Mouse (Mus musculus): ENCODE data around the gene C1qtnf5. TPM values are rescaled to one million over a fixed set of nuclear protein-coding genes. Genes with fewer than 3 reads are reported as not detected.
A peak's percentile ranks its signal among the peaks of the same experiment; 100 is the strongest.
"Not testable (repeated sequence)": the region's sequence is repeated elsewhere in the genome, so short reads cannot be mapped to it uniquely, and the experiment has no call there.

C1qtnf5 gene
- polyA plus RNA-seq, 1 experiment from 2014 or later, result 0.31 TPM

GRCm38 (mm10) chr9:44107557-44108179, 623 bp downstream of the C1qtnf5 start:
- 38% methylated on average over 23 of the region's 25 CpGs for WGBS
- Histone ChIP-seq H3K4me1 (ENCODE audit: control insufficient read depth, insufficient read depth, low read length) (peaks cover 22% of the 10 kb centered on the region), H3K4me3 (ENCODE audit: low read depth, low read length) (no peak overlapping the region), H3K4me2 (ENCODE audit: low read depth) (0 out of 2 replicates have a peak overlapping the region, but pooled peaks have one; percentile 8), H3K9ac (ENCODE audit: low read length) (no peak overlapping the region), H3K27ac (ENCODE audit: low read depth, low read length) (no peak overlapping the region), H3K9me3 (ENCODE audit: control insufficient read depth, low read length) (no peaks in the 10 kb centered on the region), H3K27me3 (ENCODE audit: control insufficient read depth, insufficient read depth, low read length) (no peaks in the 10 kb centered on the region), H3K36me3 (ENCODE audit: control insufficient read depth, insufficient read depth, low read length) (peaks cover 7% of the 10 kb centered on the region)
- DNase-seq (ENCODE audit: low spot score), result peak; percentile 63
- ATAC-seq (ENCODE audit: insufficient read depth, low FRiP score, low TSS enrichment), result no peak

GRCm38 (mm10) chr9:44108269-44109055, 1.4 kb downstream of the C1qtnf5 start:
- no peaks in the 10 kb centered on the region for H3K9me3 ChIP-seq (ENCODE audit: control insufficient read depth, low read length)
- ATAC-seq (ENCODE audit: insufficient read depth, low FRiP score, low TSS enrichment) (no peak), DNase-seq (ENCODE audit: low spot score) (no peak)
- H3K4me2 ChIP-seq (ENCODE audit: low read depth), result peak overlapping the region; percentile 22; the same call in 1 of the 2 replicates
- no peak overlapping the region for H3K9ac ChIP-seq (ENCODE audit: low read length)
- peaks cover 7% of the 10 kb centered on the region for H3K36me3 ChIP-seq (ENCODE audit: control insufficient read depth, insufficient read depth, low read length)
- no peaks in the 10 kb centered on the region for H3K27me3 ChIP-seq (ENCODE audit: control insufficient read depth, insufficient read depth, low read length)
- WGBS, result 83% methylated on average over 31 of the region's 31 CpGs
- no peak overlapping the region for H3K4me3 ChIP-seq (ENCODE audit: low read depth, low read length)
- H3K4me1 ChIP-seq (ENCODE audit: control insufficient read depth, insufficient read depth, low read length), result peaks cover 22% of the 10 kb centered on the region
- H3K27ac ChIP-seq (ENCODE audit: low read depth, low read length), result no peak overlapping the region

GRCm38 (mm10) chr9:44109360-44110095, 2.5 kb downstream of the C1qtnf5 start:
- H3K4me3 ChIP-seq (ENCODE audit: low read depth, low read length), result no peak overlapping the region
- peak overlapping the region; percentile 22 for H3K4me2 ChIP-seq (ENCODE audit: low read depth)
- H3K4me1 ChIP-seq (ENCODE audit: control insufficient read depth, insufficient read depth, low read length), result peaks cover 22% of the 10 kb centered on the region
- ATAC-seq (ENCODE audit: insufficient read depth, low FRiP score, low TSS enrichment) (no peak), DNase-seq (ENCODE audit: low spot score) (peak; percentile 72)
- WGBS, result 33% methylated on average over 9 of the region's 9 CpGs
- H3K27me3 ChIP-seq (ENCODE audit: control insufficient read depth, insufficient read depth, low read length), result no peaks in the 10 kb centered on the region
- H3K9me3 ChIP-seq (ENCODE audit: control insufficient read depth, low read length), result no peaks in the 10 kb centered on the region
- H3K27ac ChIP-seq (ENCODE audit: low read depth, low read length), result no peak overlapping the region
- H3K9ac ChIP-seq (ENCODE audit: low read length), result no peak overlapping the region
- H3K36me3 ChIP-seq (ENCODE audit: control insufficient read depth, insufficient read depth, low read length), result peaks cover 5% of the 10 kb centered on the region

GRCm38 (mm10) chr9:44111909-44112308, 4.9 kb downstream of the C1qtnf5 start:
- H3K27me3 ChIP-seq (ENCODE audit: control insufficient read depth, insufficient read depth, low read length); H3K27ac ChIP-seq (ENCODE audit: low read depth, low read length); H3K36me3 ChIP-seq (ENCODE audit: control insufficient read depth, insufficient read depth, low read length); H3K9ac ChIP-seq (ENCODE audit: low read length); H3K9me3 ChIP-seq (ENCODE audit: control insufficient read depth, low read length); DNase-seq (ENCODE audit: low spot score); H3K4me3 ChIP-seq (ENCODE audit: low read depth, low read length); ATAC-seq (ENCODE audit: insufficient read depth, low FRiP score, low TSS enrichment): not testable (repeated sequence)
- Histone ChIP-seq H3K4me2 (ENCODE audit: low read depth) (peak overlapping the region; percentile 40; the same call in 1 of the 2 replicates), H3K4me1 (ENCODE audit: control insufficient read depth, insufficient read depth, low read length) (peaks cover 22% of the 10 kb centered on the region)
- 82% methylated on average over 9 of the region's 12 CpGs for WGBS

GRCm38 (mm10) chr9:44113105-44113789, 6.2 kb downstream of the C1qtnf5 start, which contains the start of the genes Gm49380 and Rnf26:
Gm49380 (minus strand) TSS chr9:44113500.
Rnf26 (minus strand) TSS chr9:44113517.
- peak within 1 kb of the TSS; percentile 83 for H3K9ac ChIP-seq (ENCODE audit: low read length)
- peak; percentile 94 for ATAC-seq (ENCODE audit: insufficient read depth, low FRiP score, low TSS enrichment)
- peak within 1 kb of the TSS; percentile 40 for H3K4me2 ChIP-seq (ENCODE audit: low read depth)
- H3K9me3 ChIP-seq (ENCODE audit: control insufficient read depth, low read length), result no peaks in the 10 kb centered on the region
- no peaks in the 10 kb centered on the region for H3K27me3 ChIP-seq (ENCODE audit: control insufficient read depth, insufficient read depth, low read length)
- WGBS, result under 1% methylated on average over 43 of the region's 51 CpGs
- peak; percentile 92 for DNase-seq (ENCODE audit: low spot score)
- H3K4me1 ChIP-seq (ENCODE audit: control insufficient read depth, insufficient read depth, low read length), result peaks cover 11% of the 10 kb centered on the region
- no peaks in the 10 kb centered on the region; the same call in 1 of the 2 replicates for H3K36me3 ChIP-seq (ENCODE audit: control insufficient read depth, insufficient read depth, low read length)
- no peak within 1 kb of the TSS for H3K27ac ChIP-seq (ENCODE audit: low read depth, low read length)
- H3K4me3 ChIP-seq (ENCODE audit: low read depth, low read length), result peak within 1 kb of the TSS; percentile 79

GRCm38 (mm10) chr9:44114453-44114852, 7.4 kb downstream of the C1qtnf5 start:
- DNase-seq (ENCODE audit: low spot score), result no peak
- WGBS, result 90% methylated on average over 2 of the region's 2 CpGs

GRCm38 (mm10) chr9:44115599-44115998, 8.6 kb downstream of the C1qtnf5 start:
- no peaks in the 10 kb centered on the region for H3K9me3 ChIP-seq (ENCODE audit: control insufficient read depth, low read length)
- H3K27ac ChIP-seq (ENCODE audit: low read depth, low read length), result no peak overlapping the region
- H3K4me1 ChIP-seq (ENCODE audit: control insufficient read depth, insufficient read depth, low read length), result 0 out of 2 replicates have a peak, but pooled peaks cover under 1% of the 10 kb centered on the region
- H3K4me2 ChIP-seq (ENCODE audit: low read depth), result no peak overlapping the region
- H3K36me3 ChIP-seq (ENCODE audit: control insufficient read depth, insufficient read depth, low read length), result no peaks in the 10 kb centered on the region
- ATAC-seq (ENCODE audit: insufficient read depth, low FRiP score, low TSS enrichment) (no peak), DNase-seq (ENCODE audit: low spot score) (no peak)
- H3K4me3 ChIP-seq (ENCODE audit: low read depth, low read length), result no peak overlapping the region
- H3K27me3 ChIP-seq (ENCODE audit: control insufficient read depth, insufficient read depth, low read length), result no peaks in the 10 kb centered on the region
- WGBS, result 88% methylated on average over 9 of the region's 9 CpGs
- H3K9ac ChIP-seq (ENCODE audit: low read length), result no peak overlapping the region

More at GRCm38 (mm10) chr9:44114453-44114852, 7.4 kb downstream of the C1qtnf5 start:
- Histone ChIP-seq H3K9me3 (ENCODE audit: control insufficient read depth, low read length) (no peaks in the 10 kb centered on the region), H3K4me1 (ENCODE audit: control insufficient read depth, insufficient read depth, low read length) (peaks cover 10% of the 10 kb centered on the region; the same call in 1 of the 2 replicates), H3K27ac (ENCODE audit: low read depth, low read length) (no peak overlapping the region), H3K9ac (ENCODE audit: low read length) (no peak overlapping the region), H3K27me3 (ENCODE audit: control insufficient read depth, insufficient read depth, low read length) (no peaks in the 10 kb centered on the region), H3K4me3 (ENCODE audit: low read depth, low read length) (no peak overlapping the region), H3K4me2 (ENCODE audit: low read depth) (no peak overlapping the region), H3K36me3 (ENCODE audit: control insufficient read depth, insufficient read depth, low read length) (no peaks in the 10 kb centered on the region)
- no peak for ATAC-seq (ENCODE audit: insufficient read depth, low FRiP score, low TSS enrichment)

- Histone ChIP-seq H3K36me3 (ENCODE audit: control insufficient read depth, insufficient read depth, low read length) (no peaks in the 10 kb centered on the region), H3K9me3 (ENCODE audit: control insufficient read depth, low read length) (no peaks in the 10 kb centered on the region), H3K9ac (ENCODE audit: low read length) (no peak overlapping the region), H3K27ac (ENCODE audit: low read depth, low read length) (no peak overlapping the region), H3K4me3 (ENCODE audit: low read depth, low read length) (no peak overlapping the region), H3K4me2 (ENCODE audit: low read depth) (no peak overlapping the region), H3K27me3 (ENCODE audit: control insufficient read depth, insufficient read depth, low read length) (no peaks in the 10 kb centered on the region), H3K4me1 (ENCODE audit: control insufficient read depth, insufficient read depth, low read length) (no peaks in the 10 kb centered on the region)
- ATAC-seq (ENCODE audit: insufficient read depth, low FRiP score, low TSS enrichment), result no peak
- no peak for DNase-seq (ENCODE audit: low spot score)
- 93% methylated on average over 4 of the region's 4 CpGs for WGBS
Measured at GRCm38 (mm10) chr9:44116182-44116581, 9.1 kb downstream of the C1qtnf5 start.

Measured in neural tube, embryonic 11.5 days (tissue).